Mouse (Mus musculus) C2C12 (cell line): ENCODE data around the gene Gm20388.

Experiments used
- CEBPB ChIP-seq: IDR thresholded peaks from one replicate; pipeline ENCODE4 v1.6.1; 2011; ENCODE audit warnings: low read depth, mild to moderate bottlenecking, control low read depth, moderate library complexity
- CTCF ChIP-seq: IDR thresholded peaks from one replicate; pipeline ENCODE4 v1.5.1; 2011; ENCODE audit not compliant: control insufficient read depth, insufficient read depth, insufficient read length
- MAX ChIP-seq: IDR thresholded peaks from one replicate; pipeline ENCODE4 v1.6.1; 2011; ENCODE audit warnings: mild to moderate bottlenecking, control low read depth
- MYOG ChIP-seq: IDR thresholded peaks from one replicate; pipeline ENCODE4 v1.6.1; 2011; ENCODE audit not compliant: control insufficient read depth, insufficient read length; ENCODE audit errors: extremely low read depth
- USF1 ChIP-seq: IDR thresholded peaks from one replicate; pipeline ENCODE4 v1.6.1; 2011; ENCODE audit warnings: low read depth, mild to moderate bottlenecking, control low read depth, moderate library complexity

DNA sequence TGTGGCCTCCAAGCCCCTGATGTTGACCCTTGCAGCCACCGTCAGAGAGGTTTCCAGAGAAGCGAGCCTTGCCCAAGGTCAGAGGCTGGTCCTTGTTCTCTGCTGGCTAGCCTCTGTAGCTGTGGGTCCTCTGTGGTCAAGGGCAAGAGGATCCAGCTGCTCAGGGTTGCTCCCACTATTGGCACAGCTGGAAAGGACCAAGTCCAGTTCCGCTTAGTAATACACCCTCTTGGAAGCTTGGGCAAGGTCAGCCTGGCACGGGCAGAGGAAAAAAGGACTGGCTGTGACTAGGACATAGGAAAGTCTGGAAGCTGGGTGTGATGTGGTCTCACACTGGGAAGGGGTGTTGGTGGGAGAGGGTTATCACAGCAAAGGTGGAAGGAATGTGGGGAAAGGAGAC is 538.5 kb downstream of the Gm20388 start:
- TF ChIP-seq CTCF (no peak), MAX (no peak), USF1 (no peak), CEBPB (no peak), MYOG (no peak)
